Mouse (Mus musculus): Measurements from ENCODE around the gene Mmp25. TPM values are rescaled to one million over a fixed set of nuclear protein-coding genes. Genes with fewer than 3 reads are reported as not detected.

The Mmp25 gene
- polyA plus RNA-seq, 1 experiment: 18.0 TPM

DNA sequence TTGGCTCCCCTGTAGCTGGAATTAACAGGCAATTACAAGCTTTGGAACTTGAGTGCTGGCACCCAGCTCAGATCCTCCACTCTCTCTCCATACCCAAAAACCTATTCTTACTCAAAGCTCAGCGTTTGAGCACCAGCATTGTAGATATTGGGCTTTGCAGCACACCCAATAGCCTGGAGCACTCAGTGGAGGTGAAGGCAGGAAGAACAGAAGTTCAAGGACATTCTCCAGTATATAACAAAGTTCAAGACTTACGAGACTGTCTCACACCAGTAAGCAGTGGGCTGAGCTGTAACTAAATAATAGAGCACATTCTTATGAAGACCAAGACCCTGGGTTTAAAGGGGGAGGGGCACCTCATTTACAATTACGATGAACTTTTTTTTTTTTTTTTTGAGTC, 27.7 kb upstream of the Mmp25 start:
- TF ChIP-seq POLR2A (IDR thresholded peaks at IDR 0.05; ENCODE audit: borderline replicate concordance, control insufficient read depth, low read depth, low read length) (no peak), CTCF (IDR thresholded peaks at IDR 0.05; ENCODE audit: control insufficient read depth, insufficient read depth, low read length) (no peak)
- no peak overlapping the region for H3K4me3 ChIP-seq (replicated peaks; ENCODE audit: control insufficient read depth, low read depth, low read length)
- no peak overlapping the region for H3K27ac ChIP-seq (ENCODE audit: control insufficient read depth, insufficient read depth, low read depth, low read length, poor library complexity)
- 62% methylated on average over 3 of the region's 3 CpGs for WGBS
- 0 out of 2 replicates have a peak, but pooled peaks cover 1% of the 10 kb centered on the region for H3K4me1 ChIP-seq (ENCODE audit: control insufficient read depth, insufficient read depth, low read length)

DNA sequence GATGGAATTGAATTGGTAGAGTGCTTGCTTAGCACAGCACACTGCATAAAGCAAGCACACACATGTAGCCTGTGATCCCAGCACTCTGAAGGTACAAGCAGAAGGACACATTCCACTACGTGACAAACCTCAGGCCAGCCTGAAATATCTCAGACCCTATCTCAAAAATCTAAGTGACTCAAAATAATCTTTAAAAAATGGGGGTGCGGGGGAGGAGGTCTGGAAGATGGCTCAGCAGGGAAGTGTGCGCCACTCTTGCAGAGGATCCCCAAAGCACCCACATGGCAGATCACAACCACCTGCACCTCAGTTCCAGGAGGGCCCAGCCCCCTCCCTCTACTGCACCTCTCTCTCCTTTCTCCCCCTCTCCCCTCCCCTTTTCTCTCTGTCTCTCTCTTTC, 26.4 kb upstream of the Mmp25 start:
- 88% methylated on average over 3 of the region's 3 CpGs for WGBS
- 0 out of 2 replicates have a peak, but pooled peaks cover 1% of the 10 kb centered on the region for H3K4me1 ChIP-seq (ENCODE audit: control insufficient read depth, insufficient read depth, low read length)
- H3K27ac ChIP-seq (ENCODE audit: control insufficient read depth, insufficient read depth, low read depth, low read length, poor library complexity): no peak overlapping the region
- TF ChIP-seq CTCF (IDR thresholded peaks at IDR 0.05; ENCODE audit: control insufficient read depth, insufficient read depth, low read length) (no peak), POLR2A (IDR thresholded peaks at IDR 0.05; ENCODE audit: borderline replicate concordance, control insufficient read depth, low read depth, low read length) (no peak)
- no peak overlapping the region for H3K4me3 ChIP-seq (replicated peaks; ENCODE audit: control insufficient read depth, low read depth, low read length)

- Histone ChIP-seq H3K4me1 (ENCODE audit: control insufficient read depth, insufficient read depth, low read length) (0 out of 2 replicates have a peak, but pooled peaks cover 1% of the 10 kb centered on the region), H3K4me3 (replicated peaks; ENCODE audit: control insufficient read depth, low read depth, low read length) (no peak overlapping the region), H3K27ac (ENCODE audit: control insufficient read depth, insufficient read depth, low read depth, low read length, poor library complexity) (no peak overlapping the region)
- 88% methylated on average over 7 of the region's 7 CpGs for WGBS
- TF ChIP-seq POLR2A (IDR thresholded peaks at IDR 0.05; ENCODE audit: borderline replicate concordance, control insufficient read depth, low read depth, low read length) (no peak), CTCF (IDR thresholded peaks at IDR 0.05; ENCODE audit: control insufficient read depth, insufficient read depth, low read length) (no peak)
These were observed 25.5 kb upstream of the Mmp25 start for GRCm38 (mm10) chr17:23670516-23671074.

DNA sequence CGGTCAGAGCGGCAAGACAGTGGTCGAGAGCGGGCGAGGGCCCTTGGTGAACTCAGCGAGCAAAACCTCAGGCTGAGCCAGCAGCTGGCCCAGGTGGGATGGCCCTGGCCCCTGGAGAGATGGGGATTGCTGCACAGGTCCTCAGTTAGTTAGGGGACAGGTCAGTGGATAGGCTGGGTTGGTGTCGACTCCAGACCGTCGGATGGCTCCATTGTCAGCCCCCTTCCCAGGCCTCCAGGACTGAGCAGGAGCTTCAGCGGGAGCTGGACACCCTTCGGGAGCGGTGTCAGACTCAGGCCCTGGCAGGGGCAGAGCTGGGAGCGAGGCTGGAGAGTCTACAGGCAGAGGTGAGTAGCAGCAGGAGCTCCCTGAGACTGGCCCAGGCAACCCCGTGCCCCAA, 20.4 kb upstream of the Mmp25 start:
- WGBS: 88% methylated on average over 14 of the region's 14 CpGs
- no peak for TF ChIP-seq POLR2A (IDR thresholded peaks at IDR 0.05; ENCODE audit: borderline replicate concordance, control insufficient read depth, low read depth, low read length)
- no peak for TF ChIP-seq CTCF (IDR thresholded peaks at IDR 0.05; ENCODE audit: control insufficient read depth, insufficient read depth, low read length)
- H3K4me1 ChIP-seq (ENCODE audit: control insufficient read depth, insufficient read depth, low read length): no peaks in the 10 kb centered on the region; the same call in 1 of the 2 replicates
- no peak overlapping the region for H3K27ac ChIP-seq (ENCODE audit: control insufficient read depth, insufficient read depth, low read depth, low read length, poor library complexity)
- no peak overlapping the region for H3K4me3 ChIP-seq (replicated peaks; ENCODE audit: control insufficient read depth, low read depth, low read length)

DNA sequence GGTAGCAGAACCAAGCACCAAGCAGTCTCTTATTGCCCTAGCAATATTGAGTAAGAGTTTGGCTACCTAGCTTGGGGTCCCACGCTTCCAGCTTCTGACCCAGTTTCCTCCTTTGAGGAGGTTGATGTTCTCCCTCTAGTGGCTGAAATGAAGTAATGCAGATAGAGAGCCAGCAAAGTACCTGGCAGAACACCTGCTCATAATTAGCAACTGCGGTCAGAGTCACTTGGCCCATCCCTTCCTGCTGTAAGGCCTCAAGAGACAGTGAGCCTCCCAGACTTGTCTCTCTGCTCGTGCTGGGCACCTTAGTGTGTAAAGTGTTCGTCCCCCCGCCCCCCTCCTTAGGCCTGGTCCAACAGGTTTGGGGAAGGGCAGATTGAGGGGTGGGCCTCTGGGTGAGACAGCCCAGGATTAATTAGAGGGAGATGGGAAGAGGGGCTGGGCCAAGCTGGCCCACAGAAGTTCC, 19.5 kb upstream of the Mmp25 start:
- no peaks in the 10 kb centered on the region; the same call in 1 of the 2 replicates for H3K4me1 ChIP-seq (ENCODE audit: control insufficient read depth, insufficient read depth, low read length)
- H3K4me3 ChIP-seq (replicated peaks; ENCODE audit: control insufficient read depth, low read depth, low read length): no peak overlapping the region
- WGBS: 33% methylated on average over 5 of the region's 5 CpGs
- H3K27ac ChIP-seq (ENCODE audit: control insufficient read depth, insufficient read depth, low read depth, low read length, poor library complexity): no peak overlapping the region
- no peak for TF ChIP-seq POLR2A (IDR thresholded peaks at IDR 0.05; ENCODE audit: borderline replicate concordance, control insufficient read depth, low read depth, low read length)
- TF ChIP-seq CTCF (IDR thresholded peaks at IDR 0.05; ENCODE audit: control insufficient read depth, insufficient read depth, low read length): peak; percentile 40; the same call in 1 of the 2 replicates

DNA sequence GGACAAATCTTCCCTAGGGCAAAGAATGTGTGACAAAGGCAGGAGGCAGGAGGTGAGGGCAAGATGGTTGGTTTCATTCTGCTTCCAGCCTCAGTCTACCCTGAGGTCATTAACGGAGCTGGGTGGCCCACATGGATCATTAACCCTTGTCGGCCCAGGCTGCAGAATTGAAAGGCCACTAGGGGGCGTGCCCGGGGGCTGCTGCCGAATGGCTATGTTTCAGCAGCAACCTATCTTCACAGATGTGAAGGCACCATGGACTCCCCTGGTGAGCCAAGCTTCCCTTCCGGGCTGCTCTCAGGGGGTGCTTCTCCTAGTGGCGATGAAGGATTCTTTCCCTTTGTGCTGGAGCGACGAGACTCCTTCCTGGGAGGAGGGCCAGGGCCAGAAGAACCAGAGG, 16.4 kb upstream of the Mmp25 start:
- WGBS: 9% methylated on average over 9 of the region's 9 CpGs
- H3K27ac ChIP-seq (ENCODE audit: control insufficient read depth, insufficient read depth, low read depth, low read length, poor library complexity): no peak overlapping the region
- TF ChIP-seq CTCF (IDR thresholded peaks at IDR 0.05; ENCODE audit: control insufficient read depth, insufficient read depth, low read length) (peak; percentile 47; the same call in 1 of the 2 replicates), POLR2A (IDR thresholded peaks at IDR 0.05; ENCODE audit: borderline replicate concordance, control insufficient read depth, low read depth, low read length) (no peak)
- H3K4me1 ChIP-seq (ENCODE audit: control insufficient read depth, insufficient read depth, low read length): no peaks in the 10 kb centered on the region; the same call in 1 of the 2 replicates
- H3K4me3 ChIP-seq (replicated peaks; ENCODE audit: control insufficient read depth, low read depth, low read length): no peak overlapping the region

- WGBS: 3% methylated on average over 14 of the region's 14 CpGs
- Histone ChIP-seq H3K4me1 (ENCODE audit: control insufficient read depth, insufficient read depth, low read length) (no peaks in the 10 kb centered on the region; the same call in 1 of the 2 replicates), H3K27ac (ENCODE audit: control insufficient read depth, insufficient read depth, low read depth, low read length, poor library complexity) (no peak overlapping the region), H3K4me3 (replicated peaks; ENCODE audit: control insufficient read depth, low read depth, low read length) (peak overlapping the region; percentile 23)
- no peak for TF ChIP-seq POLR2A (IDR thresholded peaks at IDR 0.05; ENCODE audit: borderline replicate concordance, control insufficient read depth, low read depth, low read length)
- TF ChIP-seq CTCF (IDR thresholded peaks at IDR 0.05; ENCODE audit: control insufficient read depth, insufficient read depth, low read length): no peak
These were observed 15.8 kb upstream of the Mmp25 start for GRCm38 (mm10) chr17:23660876-23661200.

GRCm38 (mm10) chr17:23660117-23660875, 15.2 kb upstream of the Mmp25 start, which contains the start of gene Bicdl2:
Bicdl2 (plus strand) TSS chr17:23660506.
- Histone ChIP-seq H3K4me1 (ENCODE audit: control insufficient read depth, insufficient read depth, low read length) (no peaks in the 10 kb centered on the region; the same call in 1 of the 2 replicates), H3K27ac (ENCODE audit: control insufficient read depth, insufficient read depth, low read depth, low read length, poor library complexity) (no peak within 1 kb of the TSS), H3K4me3 (replicated peaks; ENCODE audit: control insufficient read depth, low read depth, low read length) (peak within 1 kb of the TSS; percentile 23)
- TF ChIP-seq POLR2A (IDR thresholded peaks at IDR 0.05; ENCODE audit: borderline replicate concordance, control insufficient read depth, low read depth, low read length) (no peak), CTCF (IDR thresholded peaks at IDR 0.05; ENCODE audit: control insufficient read depth, insufficient read depth, low read length) (peak; percentile 65)
- WGBS: 5% methylated on average over 27 of the region's 27 CpGs
